Mouse (Mus musculus): ENCODE results near the gene Epn1. TPM values are rescaled to one million over a fixed set of nuclear protein-coding genes. Genes with fewer than 3 reads are reported as not detected.

Epn1 gene
- polyA plus RNA-seq (2021; fragmentation: Nextera tagmentation), result 65.5 and 92.3 TPM in 2 replicates
- long read RNA-seq, experiment 1, partial matches to known transcripts, result 1 of 14 reads
- long read RNA-seq, experiment 1, other reads (novel, unspliced or antisense), result 13 of 14 reads
- long read RNA-seq, experiment 2, partial matches to known transcripts, result 1 of 12 reads
- long read RNA-seq, experiment 2, other reads (novel, unspliced or antisense), result 11 of 12 reads

DNA sequence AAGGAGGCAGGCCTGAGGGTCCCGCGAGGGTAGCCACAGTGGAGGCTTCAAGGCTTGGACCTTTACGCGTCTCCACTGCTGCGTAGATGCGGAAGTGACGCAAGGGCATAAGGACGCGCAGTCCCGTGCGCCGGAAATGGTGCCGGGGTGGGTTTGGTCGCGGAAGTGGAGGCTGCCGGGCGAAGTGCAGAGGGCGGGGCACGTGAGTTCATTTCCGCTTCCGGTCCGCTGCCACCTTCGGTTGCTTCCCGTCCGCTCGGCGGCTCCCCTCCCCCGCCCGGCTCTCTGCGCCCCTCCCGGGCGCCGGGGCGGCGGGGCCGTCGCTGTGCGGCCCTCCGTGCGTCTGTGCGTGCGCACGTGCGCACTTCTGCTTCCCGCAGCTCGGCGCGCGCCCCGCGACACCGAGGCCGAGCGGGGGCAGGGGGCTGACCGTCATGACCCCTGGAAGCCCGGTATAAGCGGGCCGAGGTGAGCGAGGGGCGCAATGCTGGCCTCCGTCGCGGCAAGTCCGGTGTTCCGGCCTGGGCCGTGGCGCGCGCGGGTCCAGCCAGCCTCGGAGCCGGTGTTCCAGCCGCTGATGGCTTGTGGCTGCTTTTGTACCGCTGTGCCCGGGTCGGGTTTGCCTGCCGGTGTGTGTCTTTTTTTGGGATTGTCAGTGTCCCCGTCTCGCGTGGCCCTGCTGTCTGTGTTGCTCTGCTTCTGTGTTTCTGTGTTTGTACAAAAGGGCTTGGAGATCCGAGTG lies at the start of gene Epn1:
Gene Epn1 (plus strand): TSS at position 226 of the 742 bp plus-strand sequence.

GRCm38 (mm10) chr7:5033818-5034217 lies 46.2 kb upstream of the Epn1 start, which contains the start of gene 4632433K11Rik:
Gene 4632433K11Rik, plus strand, starts transcription at chr7:5034118.

GRCm38 (mm10) chr7:5038109-5038732 lies 41.8 kb upstream of the Epn1 start, which contains the start of gene Zfp784:
Gene Zfp784, minus strand, starts transcription at chr7:5038446.

GRCm38 (mm10) chr7:5051193-5052192 lies 28.5 kb upstream of the Epn1 start, which contains the start of gene Zfp580:
Gene Zfp580, plus strand, starts transcription at chr7:5051538.

DNA sequence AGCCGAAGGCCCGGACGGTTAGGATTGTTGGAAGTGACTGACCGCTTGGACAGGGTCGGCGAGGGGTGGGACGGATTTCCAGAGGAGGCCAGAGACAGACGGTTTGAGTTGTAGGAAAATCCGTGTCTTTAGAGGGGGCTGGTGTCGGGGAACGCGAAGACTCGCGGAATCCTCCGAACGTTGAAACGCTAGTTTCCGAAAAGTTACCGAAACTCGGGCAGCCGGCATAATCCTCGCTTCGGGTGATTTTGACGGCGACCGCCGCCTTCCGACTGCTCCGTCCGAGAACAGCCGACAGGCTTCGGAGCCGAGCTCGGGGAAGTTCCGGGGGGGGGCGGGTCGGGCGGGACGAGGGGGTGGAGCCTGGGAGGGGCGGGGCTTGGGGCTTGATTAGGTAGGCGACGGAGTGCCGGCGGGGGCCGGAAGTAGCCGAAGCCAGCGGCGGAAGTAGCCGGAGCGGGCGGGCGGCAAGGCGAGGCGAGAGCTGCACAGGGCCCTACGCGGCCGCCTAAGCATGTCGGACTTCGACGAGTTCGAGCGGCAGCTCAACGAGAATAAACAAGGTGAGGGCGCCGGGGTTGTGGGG lies 18.2 kb upstream of the Epn1 start, which contains the start of gene U2af2:
Gene U2af2 (plus strand): TSS at position 370 of the 586 bp plus-strand sequence.

DNA sequence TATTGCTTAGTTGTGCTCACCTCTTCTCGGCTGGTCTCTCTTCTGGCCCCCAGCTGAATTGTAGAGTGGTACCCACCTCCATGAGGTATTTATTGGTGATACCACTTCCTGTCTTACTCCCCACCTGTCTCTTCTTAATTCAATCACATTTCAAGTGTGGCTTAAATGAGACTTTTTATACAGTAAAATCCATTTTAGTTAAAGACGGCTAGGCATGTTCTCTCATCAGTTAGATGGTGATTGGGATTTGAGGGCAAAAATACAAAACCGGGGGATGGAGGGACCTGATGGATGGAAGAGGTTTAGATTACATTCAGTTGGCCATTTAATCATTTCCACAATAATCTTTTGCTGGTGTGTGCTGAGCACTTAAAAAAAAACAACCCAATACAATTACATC lies 36.8 kb downstream of the Epn1 start, which contains the start of gene Rfpl4:
Gene Rfpl4 (minus strand): TSS at position 101 of the 400 bp plus-strand sequence.

GRCm38 (mm10) chr7:5125549-5126406 lies 45.7 kb downstream of the Epn1 start, which contains the start of gene Rasl2-9:
Gene Rasl2-9, minus strand, starts transcription at chr7:5125950.

Small RNAs within 50 kb of the gene (microRNA-seq; reads per million reads assigned to microRNA genes)
- gene Gm26217, result 2.6 reads per million, percentile 6 among the genes with 10 or more reads in this experiment

Other genes with a start within 250 kb of the Epn1 start
- gene Shisa7, start 235.5 kb upstream of the Epn1 start, polyA plus RNA-seq (2021; fragmentation: Nextera tagmentation), result 11.7 and 13.1 TPM in 2 replicates
- 17.0 and 20.1 TPM in 2 replicates for gene Isoc2b, start 210.0 kb upstream of the Epn1 start, polyA plus RNA-seq (2021; fragmentation: Nextera tagmentation)
- gene Isoc2a, start 203.1 kb upstream of the Epn1 start, polyA plus RNA-seq (2021; fragmentation: Nextera tagmentation), result 0.87 and 0.94 TPM in 2 replicates
- gene Gm36210, start 173.7 kb upstream of the Epn1 start, polyA plus RNA-seq (2021; fragmentation: Nextera tagmentation), result 0.14 and 0.29 TPM in 2 replicates
- gene Zfp628, start 165.0 kb upstream of the Epn1 start, polyA plus RNA-seq (2021; fragmentation: Nextera tagmentation), result 0.75 and 0.93 TPM in 2 replicates
- gene Nat14, start 158.2 kb upstream of the Epn1 start, polyA plus RNA-seq (2021; fragmentation: Nextera tagmentation), result 136 and 147 TPM in 2 replicates
- gene Ssc5d, start 154.4 kb upstream of the Epn1 start, polyA plus RNA-seq (2021; fragmentation: Nextera tagmentation), result 0.04 and 0.05 TPM in 2 replicates
- 0.31 and 0.74 TPM in 2 replicates for gene Sbk2, start 115.8 kb upstream of the Epn1 start, polyA plus RNA-seq (2021; fragmentation: Nextera tagmentation)
- gene Sbk3, start 109.1 kb upstream of the Epn1 start, polyA plus RNA-seq (2021; fragmentation: Nextera tagmentation), result 0.08 and 0.15 TPM in 2 replicates
- gene Zfp579, start 84.1 kb upstream of the Epn1 start, polyA plus RNA-seq (2021; fragmentation: Nextera tagmentation), result 6.2 and 8.0 TPM in 2 replicates
- 11.0 and 13.9 TPM in 2 replicates for gene Zfp524, start 65.8 kb upstream of the Epn1 start, polyA plus RNA-seq (2021; fragmentation: Nextera tagmentation)
- 13.3 and 16.7 TPM in 2 replicates for gene Fiz1, start 65.5 kb upstream of the Epn1 start, polyA plus RNA-seq (2021; fragmentation: Nextera tagmentation)
- 0.31 TPM in 1 of 2 replicates, not detected in the other for gene Gm44973, start 64.7 kb upstream of the Epn1 start, polyA plus RNA-seq (2021; fragmentation: Nextera tagmentation)
- gene Zfp865, start 59.9 kb upstream of the Epn1 start, polyA plus RNA-seq (2021; fragmentation: Nextera tagmentation), result 1.5 and 2.0 TPM in 2 replicates
- 65.2 and 75.8 TPM in 2 replicates for gene Ccdc106, start 59.7 kb upstream of the Epn1 start, polyA plus RNA-seq (2021; fragmentation: Nextera tagmentation)
- not detected in 2 replicates for gene 4632433K11Rik, start 46.1 kb upstream of the Epn1 start, polyA plus RNA-seq (2021; fragmentation: Nextera tagmentation)
- 3.1 and 3.3 TPM in 2 replicates for gene Zfp784, start 41.8 kb upstream of the Epn1 start, polyA plus RNA-seq (2021; fragmentation: Nextera tagmentation)
- gene Zfp580, start 28.7 kb upstream of the Epn1 start, polyA plus RNA-seq (2021; fragmentation: Nextera tagmentation), result 4.2 and 4.7 TPM in 2 replicates
- gene U2af2, start 18.1 kb upstream of the Epn1 start, polyA plus RNA-seq (2021; fragmentation: Nextera tagmentation), result 5.4 and 5.7 TPM in 2 replicates
- gene Rfpl4, start 36.7 kb downstream of the Epn1 start, polyA plus RNA-seq (2021; fragmentation: Nextera tagmentation), result not detected in 2 replicates
- gene Rasl2-9, start 45.7 kb downstream of the Epn1 start, polyA plus RNA-seq (2021; fragmentation: Nextera tagmentation), result 0.88 and 1.2 TPM in 2 replicates
- not detected in 2 replicates for gene Vmn1r55, start 69.4 kb downstream of the Epn1 start, polyA plus RNA-seq (2021; fragmentation: Nextera tagmentation)
- gene Vmn1r56, start 116.5 kb downstream of the Epn1 start, polyA plus RNA-seq (2021; fragmentation: Nextera tagmentation), result not detected in 2 replicates
- not detected in 2 replicates for gene Vmn1r57, start 138.3 kb downstream of the Epn1 start, polyA plus RNA-seq (2021; fragmentation: Nextera tagmentation)

Data from layer of hippocampus, adult 6 months (tissue).